Mouse (Mus musculus): ENCODE results near the gene Zfp746.

The Zfp746 gene

GRCm38 (mm10) chr6:48047114-48047449 lies 39.3 kb downstream of the Zfp746 start:
- DNase-seq (ENCODE audit: low spot score in 2 of 2) = no peak

- no peak for DNase-seq (ENCODE audit: low spot score in 2 of 2)
Observed at GRCm38 (mm10) chr6:48032661-48033060, 53.7 kb downstream of the Zfp746 start.

- DNase-seq (ENCODE audit: low spot score in 2 of 2) = no peak
Observed at GRCm38 (mm10) chr6:48025905-48026660, 60.3 kb downstream of the Zfp746 start.

GRCm38 (mm10) chr6:48024994-48025345 lies 61.4 kb downstream of the Zfp746 start:
- no peak for DNase-seq (ENCODE audit: low spot score in 2 of 2)

GRCm38 (mm10) chr6:48024330-48024993 lies 61.9 kb downstream of the Zfp746 start:
- DNase-seq (ENCODE audit: low spot score in 2 of 2) = no peak

GRCm38 (mm10) chr6:48022672-48023071 lies 63.7 kb downstream of the Zfp746 start:
- no peak for DNase-seq (ENCODE audit: low spot score in 2 of 2)

GRCm38 (mm10) chr6:48021678-48022077 lies 64.7 kb downstream of the Zfp746 start:
- DNase-seq (ENCODE audit: low spot score in 2 of 2) = no peak

GRCm38 (mm10) chr6:48020006-48020405 lies 66.4 kb downstream of the Zfp746 start:
- no peak for DNase-seq (ENCODE audit: low spot score in 2 of 2)

- DNase-seq (ENCODE audit: low spot score in 2 of 2) = no peak
Observed at GRCm38 (mm10) chr6:48016841-48017240, 69.6 kb downstream of the Zfp746 start.

- DNase-seq (ENCODE audit: low spot score in 2 of 2) = peak; percentile 28 to 43
Observed at GRCm38 (mm10) chr6:48016090-48016521, 70.3 kb downstream of the Zfp746 start.
